Mouse (Mus musculus): Measurements from ENCODE around the gene Senp3.

- no peak for TF ChIP-seq CTCF (conservative IDR thresholded peaks at IDR 0.05; ENCODE audit: low read length)
- no peak for TF ChIP-seq NANOG (IDR thresholded peaks at IDR 0.05; ENCODE audit: borderline replicate concordance, low read length)
Observed at GRCm38 (mm10) chr11:69723074-69723473, 41.2 kb upstream of the Senp3 start.
